Mouse (Mus musculus) kidney, embryonic 14.5 days (tissue): ENCODE data around the gene Mapk3. TPM values are rescaled to one million over a fixed set of nuclear protein-coding genes. Genes with fewer than 3 reads are reported as not detected.

Experiments
- ATAC-seq: fragments of 200-750 bp; cut with Nextera tagmentation; 2 replicates; pipeline ENCODE4 v1.8.0; 2017; ENCODE audit warnings: moderate number of reproducible peaks, mild to moderate bottlenecking, moderate TSS enrichment, moderate library complexity; ENCODE audit not compliant: low FRiP score, low TSS enrichment
- H3K27ac ChIP-seq: fragments of 300-500 bp; sonication (generic); 2 replicates; pipeline ENCODE4 v1.5.1; 2014; ENCODE audit warnings: low read depth, mild to moderate bottlenecking, low read length, moderate library complexity, mixed read lengths
- H3K27me3 ChIP-seq: fragments of 300-500 bp; sonication (generic); 2 replicates; pipeline ENCODE4 v1.6.1; 2014; ENCODE audit warnings: mild to moderate bottlenecking, low read length; ENCODE audit not compliant: control insufficient read depth, insufficient read depth
- H3K36me3 ChIP-seq: fragments of 300-500 bp; sonication (generic); 2 replicates; pipeline ENCODE4 v1.6.1; 2014; ENCODE audit warnings: low read length, mixed read lengths; ENCODE audit not compliant: control insufficient read depth, insufficient read depth
- H3K4me1 ChIP-seq: fragments of 300-500 bp; sonication (generic); 2 replicates; pipeline ENCODE4 v1.6.1; 2014; ENCODE audit warnings: low read length, mixed read lengths; ENCODE audit not compliant: control insufficient read depth, insufficient read depth
- H3K4me2 ChIP-seq: fragments of 300-500 bp; sonication (generic); replicated peaks from 2 replicates; pipeline ENCODE4 v1.6.1; 2014; ENCODE audit warnings: low read depth, mild to moderate bottlenecking, low read length
- H3K4me3 ChIP-seq: fragments of 300-500 bp; sonication (generic); 2 replicates; pipeline ENCODE4 v1.5.1; 2014; ENCODE audit warnings: mild to moderate bottlenecking, low read length
- H3K9ac ChIP-seq: fragments of 300-500 bp; sonication (generic); 2 replicates; pipeline ENCODE4 v1.6.1; 2014; ENCODE audit warnings: low read depth, mild to moderate bottlenecking, low read length, moderate library complexity
- H3K9me3 ChIP-seq: fragments of 300-500 bp; sonication (generic); 2 replicates; pipeline ENCODE4 v1.6.1; 2016; ENCODE audit warnings: low read length; ENCODE audit not compliant: control insufficient read depth
- WGBS: fragments of 180-500 bp; shearing (Covaris S2); extraction: QIAGEN DNeasy Blood & Tissue Kit; methylation state at CpG from one replicate; pipeline ENCODE4 v1.1.7; 2014; 5-methylcytosine and 5-hydroxymethylcytosine counted together
- polyA plus RNA-seq: library from polyadenylated mRNA; unstranded; fragments of >200 nt; fragmentation: Nextera tagmentation; extraction: Ambion mirVana; gene quantifications from 2 replicates; pipeline ENCODE4 v1.2.1, GENCODE M21; 2014

Mapk3 gene
- polyA plus RNA-seq, 1 experiment from 2014 or later = 55.0 TPM

GRCm38 (mm10) chr7:126748824-126749223 is 10.6 kb upstream of the Mapk3 start:
- no peaks in the 10 kb centered on the region for H3K27me3 ChIP-seq
- H3K4me1 ChIP-seq = no peaks in the 10 kb centered on the region
- H3K27ac ChIP-seq = no peak overlapping the region
- H3K4me3 ChIP-seq = no peak overlapping the region
- WGBS = 72% methylated on average over 7 of the region's 7 CpGs
- H3K9ac ChIP-seq = no peak overlapping the region
- no peaks in the 10 kb centered on the region for H3K36me3 ChIP-seq
- no peak for ATAC-seq
- 0 out of 2 replicates have a peak, but pooled peaks cover 3% of the 10 kb centered on the region for H3K9me3 ChIP-seq
- no peak overlapping the region for H3K4me2 ChIP-seq

DNA sequence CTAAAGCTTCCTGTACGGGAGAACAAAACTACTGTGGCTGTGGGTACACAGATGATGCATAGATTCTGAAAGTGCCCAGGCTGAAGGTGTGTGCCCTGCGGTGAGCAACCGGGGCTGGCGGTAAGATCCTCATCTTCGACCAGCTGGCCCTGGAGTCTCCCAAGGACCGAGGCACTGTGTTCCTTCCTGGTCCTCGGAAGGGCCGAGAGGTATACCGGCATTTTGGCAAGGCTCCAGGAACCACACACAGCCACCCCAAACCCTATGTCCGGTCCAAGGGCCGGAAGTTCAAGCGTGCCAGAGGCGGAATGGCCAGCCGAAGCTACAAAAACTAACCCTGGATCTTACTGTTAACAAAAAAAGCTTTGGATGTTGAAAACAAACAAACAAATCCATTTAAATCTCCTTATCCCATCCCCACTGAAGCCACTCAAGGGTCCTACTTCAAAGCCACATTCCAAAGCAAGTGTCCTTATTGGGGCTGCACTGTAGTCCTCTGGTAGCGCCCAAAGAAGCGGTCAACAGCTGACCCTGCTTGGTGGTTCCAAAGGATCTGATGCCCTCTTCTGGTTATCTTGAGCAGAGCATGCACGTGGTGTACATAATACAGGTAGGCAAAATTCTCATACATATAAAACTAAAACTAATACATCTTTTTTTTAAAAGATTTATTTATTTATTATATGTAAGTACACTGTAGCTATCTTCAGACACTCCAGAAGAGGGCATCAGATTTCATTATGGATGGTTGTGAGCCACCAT is 9.6 kb upstream of the Mapk3 start:
- no peak overlapping the region for H3K9ac ChIP-seq
- 0 out of 2 replicates have a peak, but pooled peaks cover 3% of the 10 kb centered on the region for H3K9me3 ChIP-seq
- no peaks in the 10 kb centered on the region for H3K27me3 ChIP-seq
- H3K4me2 ChIP-seq = no peak overlapping the region
- no peaks in the 10 kb centered on the region for H3K36me3 ChIP-seq
- H3K27ac ChIP-seq = no peak overlapping the region
- ATAC-seq = no peak
- H3K4me3 ChIP-seq = no peak overlapping the region
- 0 out of 2 replicates have a peak, but pooled peaks cover 3% of the 10 kb centered on the region for H3K4me1 ChIP-seq
- 96% methylated on average over 17 of the region's 17 CpGs for WGBS

GRCm38 (mm10) chr7:126754866-126755265 is 4.5 kb upstream of the Mapk3 start:
- WGBS = 1% methylated on average over 9 of the region's 9 CpGs
- peak; percentile 61 for ATAC-seq
- 0 out of 2 replicates have a peak, but pooled peaks cover 3% of the 10 kb centered on the region for H3K9me3 ChIP-seq
- no peak overlapping the region for H3K4me3 ChIP-seq
- 0 out of 2 replicates have a peak, but pooled peaks cover 8% of the 10 kb centered on the region for H3K4me1 ChIP-seq
- peak overlapping the region; percentile 28; the same call in 1 of the 2 replicates for H3K9ac ChIP-seq
- H3K36me3 ChIP-seq = no peaks in the 10 kb centered on the region
- H3K4me2 ChIP-seq = no peak overlapping the region; the same call in 1 of the 2 replicates
- H3K27me3 ChIP-seq = no peaks in the 10 kb centered on the region
- H3K27ac ChIP-seq = no peak overlapping the region

GRCm38 (mm10) chr7:126758539-126758938 is 862 bp upstream of the Mapk3 start:
- 65% methylated on average over 7 of the region's 7 CpGs for WGBS
- H3K27me3 ChIP-seq = no peaks in the 10 kb centered on the region
- no peak overlapping the region for H3K9ac ChIP-seq
- H3K27ac ChIP-seq = no peak overlapping the region
- no peak for ATAC-seq
- no peaks in the 10 kb centered on the region for H3K9me3 ChIP-seq
- peaks cover 24% of the 10 kb centered on the region; the same call in 1 of the 2 replicates for H3K4me1 ChIP-seq
- H3K36me3 ChIP-seq = peaks cover 22% of the 10 kb centered on the region
- no peak overlapping the region for H3K4me2 ChIP-seq
- H3K4me3 ChIP-seq = no peak overlapping the region

DNA sequence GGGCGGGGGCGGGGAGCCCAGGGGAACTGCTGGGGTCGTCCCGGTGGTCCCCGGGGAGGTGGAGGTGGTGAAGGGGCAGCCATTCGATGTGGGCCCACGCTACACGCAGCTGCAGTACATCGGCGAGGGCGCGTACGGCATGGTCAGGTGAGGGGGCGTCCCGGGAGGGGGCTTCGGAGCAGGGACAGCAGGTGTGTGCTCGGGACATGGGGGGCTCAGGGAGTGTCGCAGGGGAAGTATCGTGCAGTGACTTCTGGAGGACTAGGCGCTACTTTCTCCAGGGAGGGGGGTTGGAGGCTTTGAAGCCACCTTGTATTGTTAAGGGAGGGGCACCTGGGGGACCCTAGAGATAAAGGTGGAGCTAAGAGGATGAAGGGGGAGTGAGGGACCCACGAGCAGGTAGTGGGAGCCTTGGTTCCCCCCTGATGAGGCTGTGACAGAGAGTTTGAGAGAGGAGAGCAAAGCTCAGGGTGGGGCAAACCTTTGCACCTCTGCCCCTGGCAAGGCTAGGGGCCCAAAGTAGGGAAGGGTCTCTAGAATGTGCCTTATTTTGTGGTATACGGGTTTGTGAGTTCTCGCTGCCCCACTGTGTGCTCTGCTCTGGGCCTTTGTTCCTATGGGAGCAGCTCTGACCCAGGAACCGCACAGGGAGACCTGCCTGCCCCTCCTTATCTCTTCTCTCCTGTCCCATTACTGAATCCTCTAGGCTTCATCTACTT is 430 bp downstream of the Mapk3 start:
- Histone ChIP-seq H3K27me3 (no peaks in the 10 kb centered on the region), H3K9me3 (no peaks in the 10 kb centered on the region), H3K4me1 (peaks cover 21% of the 10 kb centered on the region; the same call in 1 of the 2 replicates), H3K9ac (peak overlapping the region; percentile 86), H3K36me3 (peaks cover 35% of the 10 kb centered on the region), H3K27ac (peak overlapping the region; percentile 95), H3K4me3 (peak overlapping the region; percentile 82), H3K4me2 (peak overlapping the region; percentile 71)
- peak; percentile 58 for ATAC-seq
- under 1% methylated on average over 22 of the region's 24 CpGs for WGBS

DNA sequence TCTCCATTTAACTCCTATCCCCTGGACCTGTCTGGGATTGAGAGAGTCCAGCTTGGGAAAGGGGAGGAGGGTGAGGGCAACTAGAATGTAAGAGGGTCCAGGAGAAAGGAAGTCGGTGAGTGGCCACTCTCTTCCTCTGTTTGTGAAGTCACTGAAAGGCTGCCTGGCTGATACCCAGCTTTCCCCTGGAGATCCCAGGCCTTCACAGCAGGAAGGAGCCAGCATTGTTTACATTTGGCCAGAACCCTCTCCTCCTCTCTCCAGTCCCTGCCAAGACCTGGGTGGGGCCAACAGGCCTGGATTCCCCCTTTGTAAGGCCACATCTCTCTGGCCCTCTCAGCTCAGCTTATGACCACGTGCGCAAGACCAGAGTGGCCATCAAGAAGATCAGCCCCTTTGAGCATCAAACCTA is 996 bp downstream of the Mapk3 start:
- ATAC-seq = peak; percentile 56
- WGBS = 15% methylated on average over 3 of the region's 3 CpGs
- Histone ChIP-seq H3K4me2 (peak overlapping the region; percentile 71), H3K36me3 (peaks cover 41% of the 10 kb centered on the region), H3K27ac (peak overlapping the region; percentile 95), H3K4me3 (peak overlapping the region; percentile 82), H3K4me1 (peaks cover 16% of the 10 kb centered on the region; the same call in 1 of the 2 replicates), H3K9me3 (no peaks in the 10 kb centered on the region), H3K9ac (peak overlapping the region; percentile 86), H3K27me3 (no peaks in the 10 kb centered on the region)

GRCm38 (mm10) chr7:126760956-126761355 is 1.6 kb downstream of the Mapk3 start:
- peak overlapping the region; percentile 82; the same call in 1 of the 2 replicates for H3K4me3 ChIP-seq
- H3K9ac ChIP-seq = peak overlapping the region; percentile 86; the same call in 1 of the 2 replicates

DNA sequence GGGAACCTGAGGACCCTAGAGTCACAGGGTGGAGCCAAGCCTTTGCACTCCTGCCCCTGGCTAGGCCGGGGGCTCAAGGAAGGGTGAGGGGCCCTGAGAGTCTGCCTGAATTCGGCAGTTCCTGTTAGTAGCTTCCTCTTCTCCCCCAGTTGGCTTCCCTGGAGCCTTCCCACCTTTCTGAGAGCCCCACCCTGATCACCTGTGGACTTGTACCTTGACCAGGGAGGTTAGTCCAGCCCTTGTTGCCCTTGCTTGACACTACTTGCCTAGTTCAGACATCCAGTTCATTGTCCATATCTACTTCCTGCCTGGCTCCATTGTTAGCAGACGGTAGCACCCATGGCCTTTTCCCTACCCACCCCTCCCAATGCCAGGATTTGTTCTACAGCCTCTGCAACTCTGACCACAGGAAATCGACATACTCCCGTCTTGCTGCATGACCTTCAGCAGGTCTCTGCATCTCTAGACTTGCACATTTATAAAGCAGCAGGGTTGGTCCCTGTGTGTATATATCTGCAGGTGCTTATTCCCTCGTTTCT is 2.2 kb downstream of the Mapk3 start:
- no peak for ATAC-seq
- H3K27ac ChIP-seq = no peak overlapping the region
- H3K27me3 ChIP-seq = no peaks in the 10 kb centered on the region
- no peaks in the 10 kb centered on the region for H3K9me3 ChIP-seq
- H3K36me3 ChIP-seq = peaks cover 53% of the 10 kb centered on the region
- no peak overlapping the region for H3K4me3 ChIP-seq
- H3K4me1 ChIP-seq = peaks cover 16% of the 10 kb centered on the region; the same call in 1 of the 2 replicates
- 0 out of 2 replicates have a peak overlapping the region, but pooled peaks have one; percentile 7 for H3K9ac ChIP-seq
- no peak overlapping the region for H3K4me2 ChIP-seq
- WGBS = 70% methylated on average over 6 of the region's 6 CpGs

More at GRCm38 (mm10) chr7:126760956-126761355, 1.6 kb downstream of the Mapk3 start:
- peak overlapping the region; percentile 71 for H3K4me2 ChIP-seq
- WGBS = 60% methylated on average over 4 of the region's 4 CpGs
- no peaks in the 10 kb centered on the region for H3K27me3 ChIP-seq
- H3K36me3 ChIP-seq = peaks cover 46% of the 10 kb centered on the region
- peak overlapping the region; percentile 95; the same call in 1 of the 2 replicates for H3K27ac ChIP-seq
- ATAC-seq = no peak
- H3K9me3 ChIP-seq = no peaks in the 10 kb centered on the region
- peaks cover 16% of the 10 kb centered on the region; the same call in 1 of the 2 replicates for H3K4me1 ChIP-seq
